Mouse (Mus musculus): ENCODE measurements around the gene Mdga2.

GRCm38 (mm10) chr12:66556178-66556820 is 666.0 kb downstream of the Mdga2 start:
- TF ChIP-seq CTCF (IDR thresholded peaks at IDR 0.05; ENCODE audit: low read depth, low read length) (no peak), GATA1 (IDR thresholded peaks at IDR 0.05; ENCODE audit: borderline replicate concordance, low read length) (no peak), TAL1 (conservative IDR thresholded peaks at IDR 0.05; ENCODE audit: low read depth, low read length) (no peak), POLR2AphosphoS5 (IDR thresholded peaks at IDR 0.05; ENCODE audit: insufficient replicate concordance, low read depth, low read length) (no peak)
